Mouse (Mus musculus) gastrocnemius, postnatal 36 days (tissue): ENCODE measurements around the gene Krtap1-5. TPM values are rescaled to one million over a fixed set of nuclear protein-coding genes. Genes with fewer than 3 reads are reported as not detected.

Experiments used
- DNase-seq, 2 experiments: peaks; one replicate each; pipeline ENCODE4 v3.0.0; 2022
- intact Hi-C: fragments of 180-260 bp; cut with DNase I; formaldehyde crosslinking; loops from one replicate; pipeline ENCODE4 v1.15.1; 2025
- total RNA-seq, 2 experiments: library from RNA; stranded (reverse); gene quantifications; 2 replicates each; pipeline ENCODE4 v1.2.3; 2021

Gene Krtap1-5
- total RNA-seq, 2 experiments from 2014 or later = not detected

- no peak for DNase-seq
- intact Hi-C loops = no loop called here
Observed at GRCm38 (mm10) chr11:99556195-99556594, 24.6 kb downstream of the Krtap1-5 start.

GRCm38 (mm10) chr11:99550765-99551164, 30.1 kb downstream of the Krtap1-5 start, which contains the start of gene Krtap3-3:
Gene Krtap3-3, minus strand, starts transcription at chr11:99550865.
- intact Hi-C loops = no loop called here
- no peak for DNase-seq

- intact Hi-C loops = no loop called here
- no peak for DNase-seq
Observed at GRCm38 (mm10) chr11:99547892-99548291, 32.9 kb downstream of the Krtap1-5 start.

GRCm38 (mm10) chr11:99539721-99540120, 41.1 kb downstream of the Krtap1-5 start:
- intact Hi-C loops = no loop called here
- no peak for DNase-seq

Other genes with a start within 250 kb of the Krtap1-5 start
- gene Krt26, start 243.1 kb downstream of the Krtap1-5 start, total RNA-seq = not detected
- not detected for gene Krt27, start 229.9 kb downstream of the Krtap1-5 start, total RNA-seq
- gene Krt28, start 206.1 kb downstream of the Krtap1-5 start, total RNA-seq = not detected
- gene Krt10, start 191.7 kb downstream of the Krtap1-5 start, total RNA-seq = 1 to 10 TPM; 3.3 to 3.5 TPM
- not detected for gene Krt12, start 158.8 kb downstream of the Krtap1-5 start, total RNA-seq
- gene Krt20, start 142.9 kb downstream of the Krtap1-5 start, total RNA-seq = under 1 TPM in 1 of 2 experiments, not detected in 1; 0.17 TPM
- gene Krt23, start 87.9 kb downstream of the Krtap1-5 start, total RNA-seq = not detected
- gene Krt39, start 59.7 kb downstream of the Krtap1-5 start, total RNA-seq = not detected
- gene Krt40, start 37.9 kb downstream of the Krtap1-5 start, total RNA-seq = not detected
- gene Krtap3-3, start 30.2 kb downstream of the Krtap1-5 start, total RNA-seq = not detected
- not detected for gene Krtap3-2, start 24.2 kb downstream of the Krtap1-5 start, total RNA-seq
- not detected for gene Gm11939, start 21.6 kb downstream of the Krtap1-5 start, total RNA-seq
- gene Krtap3-1, start 14.4 kb downstream of the Krtap1-5 start, total RNA-seq = not detected
- gene Krtap1-4, start 2.6 kb upstream of the Krtap1-5 start, total RNA-seq = not detected
- gene Krtap1-3, start 10.3 kb upstream of the Krtap1-5 start, total RNA-seq = not detected
- gene Krtap9-3, start 17.1 kb upstream of the Krtap1-5 start, total RNA-seq = not detected
- not detected for gene Gm11938, start 22.3 kb upstream of the Krtap1-5 start, total RNA-seq
- not detected for gene Gm11937, start 29.2 kb upstream of the Krtap1-5 start, total RNA-seq
- gene Krtap2-4, start 33.8 kb upstream of the Krtap1-5 start, total RNA-seq = not detected
- not detected for gene Gm11562, start 39.4 kb upstream of the Krtap1-5 start, total RNA-seq
- gene Krtap4-1, start 47.2 kb upstream of the Krtap1-5 start, total RNA-seq = not detected
- gene Krtap4-2, start 54.1 kb upstream of the Krtap1-5 start, total RNA-seq = not detected
- gene Krtap4-7, start 63.1 kb upstream of the Krtap1-5 start, total RNA-seq = not detected
- gene Gm11555, start 69.2 kb upstream of the Krtap1-5 start, total RNA-seq = not detected
- not detected for gene Gm11563, start 77.9 kb upstream of the Krtap1-5 start, total RNA-seq
- gene Krtap4-6, start 84.9 kb upstream of the Krtap1-5 start, total RNA-seq = not detected
- not detected for gene Gm14190, start 109.7 kb upstream of the Krtap1-5 start, total RNA-seq
- gene Gm14180, start 153.3 kb upstream of the Krtap1-5 start, total RNA-seq = not detected
- gene Gm11595, start 191.9 kb upstream of the Krtap1-5 start, total RNA-seq = not detected
- gene Krtap4-8, start 199.7 kb upstream of the Krtap1-5 start, total RNA-seq = not detected
- gene Krtap4-9, start 204.2 kb upstream of the Krtap1-5 start, total RNA-seq = not detected
- gene Gm11596, start 212.5 kb upstream of the Krtap1-5 start, total RNA-seq = not detected
- not detected for gene Gm11569, start 217.9 kb upstream of the Krtap1-5 start, total RNA-seq
- not detected for gene Gm11554, start 223.4 kb upstream of the Krtap1-5 start, total RNA-seq
- gene Krtap4-13, start 228.9 kb upstream of the Krtap1-5 start, total RNA-seq = not detected
- not detected for gene Gm11564, start 234.7 kb upstream of the Krtap1-5 start, total RNA-seq